8 mouse cellular contexts compared by ENCODE assay signal in the genomic region with DNA sequence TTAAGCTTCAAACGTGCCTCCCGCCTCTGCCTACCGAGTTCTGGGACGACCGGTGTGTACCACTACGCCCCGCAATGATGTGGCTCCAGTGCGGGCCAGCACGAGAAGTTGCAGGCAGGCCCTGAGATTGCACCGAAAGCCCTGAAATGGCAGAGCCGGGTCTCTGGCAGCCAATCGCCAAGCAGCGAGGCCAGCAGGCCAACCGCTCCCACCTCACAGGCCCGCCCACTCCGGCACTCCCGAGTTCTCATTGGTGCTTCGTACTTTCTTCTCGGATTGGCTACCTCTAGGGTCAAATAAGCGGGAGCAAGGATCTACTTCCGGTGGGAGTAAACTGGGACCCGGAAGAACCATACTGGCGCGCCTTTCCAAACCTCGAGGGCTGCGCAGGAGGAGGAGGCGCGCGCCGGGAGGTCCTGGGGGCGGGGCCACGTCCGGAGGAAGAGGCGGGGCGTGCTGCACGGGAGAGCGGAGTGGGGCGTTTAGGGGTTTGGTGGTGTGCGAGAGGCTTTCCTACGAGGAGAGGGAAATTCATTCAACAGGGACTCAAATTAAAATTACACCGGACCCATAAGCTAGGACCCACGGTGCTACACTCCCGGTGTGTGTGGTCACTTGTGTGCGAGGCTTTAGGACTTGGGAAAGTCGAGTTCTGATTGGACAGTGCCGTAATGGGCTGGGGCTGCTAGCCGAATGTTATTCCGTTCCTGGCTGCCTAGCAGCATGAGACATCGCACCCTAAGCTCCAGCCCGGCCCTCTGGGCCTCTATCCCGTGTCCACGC. TPM values are rescaled to one million over a fixed set of nuclear protein-coding genes. Genes with fewer than 3 reads are reported as not detected.
DNase-seq lines count a peak whose midpoint lies in the region; ATAC-seq and TF ChIP-seq lines count a peak whose summit lies in the region.

A gene (plus strand): TSS at position 440 of the 783 bp plus-strand sequence.

- H3K27ac ChIP-seq in forebrain, embryonic 12.5 days = peak within 1 kb of the TSS; percentile 92
- peak within 1 kb of the TSS; percentile 87 for H3K27ac ChIP-seq in heart, postnatal 0 days (ENCODE audit: low read depth)
- peak within 1 kb of the TSS; percentile 90 for H3K27ac ChIP-seq in liver, embryonic 16.5 days (ENCODE audit: low read length)
- peak within 1 kb of the TSS; percentile 93 for H3K27ac ChIP-seq in neural tube, embryonic 13.5 days (replicated peaks)
- H3K27ac ChIP-seq in testis, adult 2 months (ENCODE audit: control insufficient read depth, insufficient read depth, low read depth, low read length) = peak within 1 kb of the TSS; percentile 97

- ATAC-seq in forebrain, embryonic 12.5 days (ENCODE audit: low FRiP score) = peak; percentile 99
- ATAC-seq in heart, postnatal 0 days (ENCODE audit: insufficient read depth, low read depth) = peak; percentile 97
- peak; percentile 95 for ATAC-seq in liver, embryonic 16.5 days (ENCODE audit: low read depth)
- peak; percentile 99 for ATAC-seq in neural tube, embryonic 13.5 days (ENCODE audit: low read depth)

- peak within 1 kb of the TSS; percentile 78 for H3K9ac ChIP-seq in forebrain, embryonic 12.5 days
- peak within 1 kb of the TSS; percentile 74 for H3K9ac ChIP-seq in heart, postnatal 0 days (replicated peaks; ENCODE audit: low read depth, low read length)
- peak within 1 kb of the TSS; percentile 77 for H3K9ac ChIP-seq in liver, embryonic 16.5 days (ENCODE audit: low read depth, low read length)
- peak within 1 kb of the TSS; percentile 86 for H3K9ac ChIP-seq in neural tube, embryonic 13.5 days

- H3K4me3 ChIP-seq in E14TG2a.4 (replicated peaks; ENCODE audit: low read length) = peak within 1 kb of the TSS; percentile 88
- H3K4me3 ChIP-seq in forebrain, embryonic 12.5 days (replicated peaks) = peak within 1 kb of the TSS; percentile 54
- H3K4me3 ChIP-seq in heart, postnatal 0 days (ENCODE audit: low read depth, low read length) = peak within 1 kb of the TSS; percentile 55
- peak within 1 kb of the TSS; percentile 70 for H3K4me3 ChIP-seq in liver, embryonic 16.5 days (ENCODE audit: low read depth, low read length)
- peak within 1 kb of the TSS; percentile 60 for H3K4me3 ChIP-seq in neural tube, embryonic 13.5 days
- peak within 1 kb of the TSS; percentile 95 for H3K4me3 ChIP-seq in testis, adult 2 months (ENCODE audit: control insufficient read depth, low read depth, low read length)

- under 1% methylated on average over 52 of the region's 52 CpGs for WGBS in forebrain, embryonic 12.5 days
- whole genome bisulfite sequencing in heart, postnatal 0 days = under 1% methylated on average over 51 of the region's 52 CpGs
- WGBS in liver, embryonic 16.5 days (ENCODE audit: insufficient replicate concordance) = under 1% methylated on average over 52 of the region's 52 CpGs
- under 1% methylated on average over 52 of the region's 52 CpGs for WGBS in neural tube, embryonic 13.5 days

- H3K27me3 ChIP-seq in E14TG2a.4 (ENCODE audit: insufficient read depth, low read length) = no peaks in the 10 kb centered on the region
- H3K27me3 ChIP-seq in forebrain, embryonic 12.5 days = no peaks in the 10 kb centered on the region
- no peaks in the 10 kb centered on the region for H3K27me3 ChIP-seq in heart, postnatal 0 days (ENCODE audit: control insufficient read depth, insufficient read depth, low read length)
- no peaks in the 10 kb centered on the region for H3K27me3 ChIP-seq in liver, embryonic 16.5 days (ENCODE audit: control insufficient read depth, insufficient read depth, low read depth, low read length)
- H3K27me3 ChIP-seq in neural tube, embryonic 13.5 days = no peaks in the 10 kb centered on the region
- no peaks in the 10 kb centered on the region for H3K27me3 ChIP-seq in testis, adult 2 months (ENCODE audit: control insufficient read depth, insufficient read depth, low read length)

- peak; percentile 97 for TF ChIP-seq POLR2A in testis, adult 2 months (IDR thresholded peaks at IDR 0.05; ENCODE audit: control insufficient read depth, low read depth, low read length)

- no peak for TF ChIP-seq EP300 in heart, postnatal 0 days (IDR thresholded peaks at IDR 0.05; ENCODE audit: low read depth)

- peak; percentile 98 for DNase-seq in c-Kit-positive CD71-positive TER-119-positive erythroid progenitor cells, embryonic 14.5 days (ENCODE audit: low spot score)
- DNase-seq in heart, postnatal 0 days (ENCODE audit: low spot score) = peak; percentile 100
- peak; percentile 95 to 98 for DNase-seq in kidney, postnatal 4 days

- peak within 1 kb of the TSS; percentile 92 for H3K4me2 ChIP-seq in forebrain, embryonic 12.5 days
- H3K4me2 ChIP-seq in heart, postnatal 0 days (ENCODE audit: low read depth, low read length) = peak within 1 kb of the TSS; percentile 88
- peak within 1 kb of the TSS; percentile 95 for H3K4me2 ChIP-seq in liver, embryonic 16.5 days (ENCODE audit: low read depth, low read length)
- H3K4me2 ChIP-seq in neural tube, embryonic 13.5 days = peak within 1 kb of the TSS; percentile 94

- H3K36me3 ChIP-seq in E14TG2a.4 (ENCODE audit: insufficient read depth, low read length) = peaks cover 74% of the 10 kb centered on the region
- peaks cover 49% of the 10 kb centered on the region for H3K36me3 ChIP-seq in forebrain, embryonic 12.5 days (replicated peaks)
- H3K36me3 ChIP-seq in heart, postnatal 0 days (replicated peaks; ENCODE audit: control insufficient read depth, insufficient read depth, low read length) = peaks cover 37% of the 10 kb centered on the region
- H3K36me3 ChIP-seq in liver, embryonic 16.5 days (ENCODE audit: control insufficient read depth, insufficient read depth) = peaks cover 33% of the 10 kb centered on the region
- peaks cover 58% of the 10 kb centered on the region for H3K36me3 ChIP-seq in neural tube, embryonic 13.5 days
- H3K36me3 ChIP-seq in testis, adult 2 months (ENCODE audit: control insufficient read depth, insufficient read depth, low read length) = no peaks in the 10 kb centered on the region; the same call in 1 of the 2 replicates

- TF ChIP-seq CTCF in E14TG2a.4 (conservative IDR thresholded peaks at IDR 0.05; ENCODE audit: low read length) = no peak
- no peak for TF ChIP-seq CTCF in heart, postnatal 0 days (IDR thresholded peaks at IDR 0.05; ENCODE audit: low read depth)
- TF ChIP-seq CTCF in testis, adult 2 months (IDR thresholded peaks at IDR 0.05; ENCODE audit: control insufficient read depth, insufficient read depth, insufficient replicate concordance, low read depth, low read length) = no peak

- peaks cover 33% of the 10 kb centered on the region for H3K4me1 ChIP-seq in E14TG2a.4 (replicated peaks; ENCODE audit: low read depth, low read length)
- H3K4me1 ChIP-seq in forebrain, embryonic 12.5 days = peaks cover 18% of the 10 kb centered on the region
- peaks cover 18% of the 10 kb centered on the region; the same call in 1 of the 2 replicates for H3K4me1 ChIP-seq in heart, postnatal 0 days (ENCODE audit: control insufficient read depth, insufficient read depth)
- peaks cover 25% of the 10 kb centered on the region for H3K4me1 ChIP-seq in liver, embryonic 16.5 days (ENCODE audit: control insufficient read depth, low read depth, low read length)
- H3K4me1 ChIP-seq in neural tube, embryonic 13.5 days (replicated peaks) = peaks cover 14% of the 10 kb centered on the region
- H3K4me1 ChIP-seq in testis, adult 2 months (ENCODE audit: control insufficient read depth, insufficient read depth, low read length) = no peaks in the 10 kb centered on the region; the same call in 1 of the 2 replicates

- no peaks in the 10 kb centered on the region for H3K9me3 ChIP-seq in E14TG2a.4 (ENCODE audit: low read length)
- H3K9me3 ChIP-seq in forebrain, embryonic 12.5 days = no peaks in the 10 kb centered on the region
- H3K9me3 ChIP-seq in heart, postnatal 0 days (replicated peaks; ENCODE audit: control insufficient read depth, low read length) = no peaks in the 10 kb centered on the region
- H3K9me3 ChIP-seq in liver, embryonic 16.5 days (replicated peaks; ENCODE audit: control insufficient read depth, low read length) = no peaks in the 10 kb centered on the region
- H3K9me3 ChIP-seq in neural tube, embryonic 13.5 days = no peaks in the 10 kb centered on the region

RNA-seq across cellular contexts. Expression of the gene that starts here (rescaled TPM):
- 13.6 and 13.7 TPM in 2 replicates for polyA plus RNA-seq in forebrain, embryonic 12.5 days (2016; fragmentation: Nextera tagmentation; extraction: Ambion mirVana)
- 8.0 and 12.6 TPM in 2 replicates for total RNA-seq in heart, postnatal 0 days (2014; rRNA removed; ENCODE audit: low replicate concordance)
- polyA plus RNA-seq in heart, postnatal 0 days (2015; fragmentation: Nextera tagmentation; extraction: Ambion mirVana) = 6.4 and 7.0 TPM in 2 replicates
- polyA plus RNA-seq in liver, embryonic 16.5 days (2015; fragmentation: Nextera tagmentation; extraction: Ambion mirVana) = 4.4 and 5.0 TPM in 2 replicates
- 9.0 and 10.2 TPM in 2 replicates for polyA plus RNA-seq in neural tube, embryonic 13.5 days (2015; fragmentation: Nextera tagmentation; extraction: Ambion mirVana)
- 30.0 and 31.0 TPM in 2 replicates for polyA plus RNA-seq in testis, adult 2 months (2012; rRNA removed)

Comparison
In these comparisons a context has a peak if more than half of its experiments do, and no peak if none do; other contexts are left out.
1. Peak in every context shown above with its lines: DNase-seq, ATAC-seq, H3K4me3 ChIP-seq and H3K27ac ChIP-seq.